Mouse (Mus musculus): ENCODE measurements at regions not wholly inside any gene's neighbourhood (a gene's known extent, or its start where the extent isn't known, plus 50 kb on each side); places are given as distances from the start of the nearest gene placed in this dataset.

DNA sequence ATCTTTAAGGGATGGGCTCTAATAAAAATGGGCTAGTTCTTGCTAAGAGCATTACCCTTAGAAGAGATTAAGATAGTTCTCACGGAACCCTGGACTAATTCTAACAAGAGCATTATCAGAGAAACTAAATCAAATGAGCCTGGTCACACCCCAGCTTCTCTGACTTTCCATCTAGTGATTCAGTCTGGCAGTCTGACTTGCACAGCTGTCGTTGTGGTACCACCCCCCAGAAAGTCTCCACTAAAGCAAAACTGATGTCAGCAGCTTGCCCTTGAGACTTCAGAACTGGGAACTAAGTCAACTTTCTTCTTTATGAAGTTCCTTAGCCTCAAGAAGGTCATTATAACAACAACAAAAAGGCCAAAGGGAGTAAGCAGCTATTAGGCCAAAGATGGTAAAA lies 126.5 kb upstream of the Max start:
- TF ChIP-seq POLR2A (IDR thresholded peaks at IDR 0.05; ENCODE audit: control insufficient read depth, low read depth, low read length) (no peak), CTCF (IDR thresholded peaks at IDR 0.05; ENCODE audit: control insufficient read depth, insufficient read depth, insufficient replicate concordance, low read depth, low read length) (no peak)
